Mouse (Mus musculus) intestine, embryonic 14.5 days (tissue): ENCODE data around the gene Ylpm1. TPM values are rescaled to one million over a fixed set of nuclear protein-coding genes. Genes with fewer than 3 reads are reported as not detected.

ENCODE experiments used
- polyA plus RNA-seq: library from polyadenylated mRNA; unstranded; fragments of >200 nt; fragmentation: Nextera tagmentation; extraction: Ambion mirVana; gene quantifications from 2 replicates; pipeline ENCODE4 v1.2.1, GENCODE M21; 2014

Gene Ylpm1
- polyA plus RNA-seq, 1 experiment from 2014 or later, result 40.8 TPM

Other genes starting within 250 kb of the Ylpm1 start
- 61.0 and 66.1 TPM in 2 replicates for gene Npc2, start 223.2 kb upstream of the Ylpm1 start, polyA plus RNA-seq
- 135 and 143 TPM in 2 replicates for gene Isca2, start 223.1 kb upstream of the Ylpm1 start, polyA plus RNA-seq
- gene Ltbp2, start 119.8 kb upstream of the Ylpm1 start, polyA plus RNA-seq, result 0.63 and 1.0 TPM in 2 replicates
- 144 and 149 TPM in 2 replicates for gene Fcf1, start 25.4 kb upstream of the Ylpm1 start, polyA plus RNA-seq
- 13.5 TPM in 2 replicates for gene Arel1, start 25.4 kb upstream of the Ylpm1 start, polyA plus RNA-seq
- gene Prox2, start 114.4 kb downstream of the Ylpm1 start, polyA plus RNA-seq, result 2.2 and 2.7 TPM in 2 replicates
- 110 and 115 TPM in 2 replicates for gene Dlst, start 114.5 kb downstream of the Ylpm1 start, polyA plus RNA-seq
- gene Rps6kl1, start 154.9 kb downstream of the Ylpm1 start, polyA plus RNA-seq, result 2.9 TPM in 2 replicates
- 19.2 and 20.4 TPM in 2 replicates for gene Pgf, start 181.5 kb downstream of the Ylpm1 start, polyA plus RNA-seq
- 83.5 and 86.2 TPM in 2 replicates for gene Eif2b2, start 223.2 kb downstream of the Ylpm1 start, polyA plus RNA-seq